Mouse (Mus musculus): ENCODE data around the gene Auh. TPM values are rescaled to one million over a fixed set of nuclear protein-coding genes. Genes with fewer than 3 reads are reported as not detected.

Auh gene
- total and polyA plus RNA-seq, 3 experiments, result 68.5 to 191 (median 74.1) TPM

GRCm38 (mm10) chr13:52978321-52978981 lies 49.0 kb upstream of the Auh start:
- Histone ChIP-seq H3K4me2 (ENCODE audit: insufficient read depth, low read depth, poor library complexity, severe bottlenecking) (peak overlapping the region; percentile 58; the same call in 1 of the 2 replicates), H3K4me1 (ENCODE audit: control insufficient read depth in 1 of 2, insufficient read depth in 2 of 2) (peaks cover 13 to 44% of the 10 kb centered on the region in 2 experiments), H3K27ac (ENCODE audit: insufficient read depth, low read depth) (peak overlapping the region; percentile 27; the same call in 1 of the 2 replicates), H3K79me2 (replicated peaks; ENCODE audit: control insufficient read depth, extremely low read depth, insufficient read depth, poor library complexity, severe bottlenecking) (peaks cover 67% of the 10 kb centered on the region), H3K27me3 (replicated peaks) (no peaks in the 10 kb centered on the region), H3K36me3 (replicated peaks in 1 of 2; ENCODE audit: control insufficient read depth in 1 of 2, insufficient read depth in 1 of 2, low read length in 1 of 2) (peaks cover 2 to 25% of the 10 kb centered on the region in 2 experiments), H3K9me3 (replicated peaks; ENCODE audit: low read length) (no peaks in the 10 kb centered on the region), H3K9ac (ENCODE audit: insufficient read depth, low read depth) (peak overlapping the region; percentile 90), H3K4me3 (replicated peaks in 1 of 3; ENCODE audit: low read depth in 2 of 3, low read length in 2 of 3, poor library complexity in 1 of 3) (peak overlapping the region; percentile 60 to 76 (median 74))
- in situ Hi-C loops (cut with MboI; ENCODE audit: low pct_ligation_motif_present, low pct_unique_long_range_greater_than_20kb, low sequenced_read_pairs) (loop anchor here (10.0 to 25.0 kb wide), 2 partner anchors 124 to 1141 kb away; partner anchors contain the start of gene Gadd45g), dilution Hi-C loops (cut with MboI; ENCODE audit: extremely low pct_ligation_motif_present, extremely low pct_unique_long_range_greater_than_20kb, low sequenced_read_pairs) (no loop called here)
- DNase-seq (ENCODE audit: extremely low read depth), result no peak
- no peak for TF ChIP-seq ZNF384 (IDR thresholded peaks at IDR 0.05; ENCODE audit: low read depth, low read length)
- TF ChIP-seq MYC (IDR thresholded peaks at IDR 0.05; ENCODE audit: low read depth, low read length), result no peak
- TF ChIP-seq KAT2A (IDR thresholded peaks at IDR 0.05; ENCODE audit: insufficient replicate concordance, low read length), result no peak
- no peak for TF ChIP-seq IRF4 (IDR thresholded peaks at IDR 0.05; ENCODE audit: low read depth, low read length)
- no peak for TF ChIP-seq MAX (IDR thresholded peaks at IDR 0.05; ENCODE audit: low read length)
- no peak for TF ChIP-seq TBP (conservative IDR thresholded peaks at IDR 0.05; ENCODE audit: low read depth, low read length)
- no peak for TF ChIP-seq ETS1 (conservative IDR thresholded peaks at IDR 0.05; ENCODE audit: low read depth, low read length)
- no peak for TF ChIP-seq ZC3H11A (IDR thresholded peaks at IDR 0.05; ENCODE audit: low read depth, low read length)
- no peak for TF ChIP-seq POLR2A (IDR thresholded peaks at IDR 0.05; ENCODE audit: low read depth, low read length)
- no peak for TF ChIP-seq USF2 (conservative IDR thresholded peaks at IDR 0.05; ENCODE audit: low read depth, low read length)
- TF ChIP-seq PAX5 (IDR thresholded peaks at IDR 0.05; ENCODE audit: low read length), result no peak
- peak in 1 of 2 experiments; percentile 9; a peak in 1 of 4 replicates for TF ChIP-seq CTCF (conservative IDR thresholded peaks at IDR 0.05 in 1 of 2, IDR thresholded peaks at IDR 0.05 in 1 of 2; ENCODE audit: low read depth in 2 of 2, low read length in 2 of 2)
- TF ChIP-seq POLR2AphosphoS2 (IDR thresholded peaks at IDR 0.05; ENCODE audit: low read depth, low read length), result no peak
- no peak for TF ChIP-seq RAD21 (IDR thresholded peaks at IDR 0.05; ENCODE audit: low read depth, low read length)
- no peak for TF ChIP-seq ELF1 (IDR thresholded peaks at IDR 0.05; ENCODE audit: low read depth, low read length)
- no peak for TF ChIP-seq HCFC1 (IDR thresholded peaks at IDR 0.05; ENCODE audit: low read depth, low read length)
- TF ChIP-seq MAZ (IDR thresholded peaks at IDR 0.05; ENCODE audit: low read depth, low read length), result no peak
- no peak for TF ChIP-seq MEF2A (IDR thresholded peaks at IDR 0.05; ENCODE audit: borderline replicate concordance, low read depth, low read length)
- no peak for TF ChIP-seq GABPA (IDR thresholded peaks at IDR 0.05; ENCODE audit: insufficient replicate concordance, low read depth, low read length)
- TF ChIP-seq NELFE (IDR thresholded peaks at IDR 0.05; ENCODE audit: low read depth, low read length), result no peak
- TF ChIP-seq ZKSCAN1 (IDR thresholded peaks at IDR 0.05; ENCODE audit: borderline replicate concordance, low read depth, low read length), result no peak
- no peak for TF ChIP-seq JUND (conservative IDR thresholded peaks at IDR 0.05; ENCODE audit: low read depth, low read length)
- no peak for TF ChIP-seq EP300 (IDR thresholded peaks at IDR 0.05; ENCODE audit: low read length)
- no peak for TF ChIP-seq MAFK (IDR thresholded peaks at IDR 0.05; ENCODE audit: insufficient replicate concordance, low read length)
- no peak for TF ChIP-seq CHD2 (IDR thresholded peaks at IDR 0.05; ENCODE audit: low read length)
- no peak for TF ChIP-seq E2F4 (IDR thresholded peaks at IDR 0.05; ENCODE audit: insufficient replicate concordance, low read depth, low read length)
- TF ChIP-seq USF1 (IDR thresholded peaks at IDR 0.05; ENCODE audit: low read depth, low read length), result no peak
- TF ChIP-seq SMC3 (IDR thresholded peaks at IDR 0.05; ENCODE audit: low read depth, low read length), result no peak
- no peak for TF ChIP-seq NRF1 (IDR thresholded peaks at IDR 0.05; ENCODE audit: low read depth, low read length)
- TF ChIP-seq ZMIZ1 (IDR thresholded peaks at IDR 0.05; ENCODE audit: low read depth, low read length), result no peak
- peak; percentile 42; the same call in 1 of the 2 replicates for TF ChIP-seq SIN3A (IDR thresholded peaks at IDR 0.05; ENCODE audit: low read length)
- peak; percentile 80; the same call in 1 of the 2 replicates for TF ChIP-seq UBTF (IDR thresholded peaks at IDR 0.05; ENCODE audit: low read depth, low read length)
- peak; percentile 57; the same call in 1 of the 2 replicates for TF ChIP-seq MXI1 (IDR thresholded peaks at IDR 0.05; ENCODE audit: low read depth, low read length)
- no peak for TF ChIP-seq RCOR1 (conservative IDR thresholded peaks at IDR 0.05; ENCODE audit: low read depth, low read length)
- 0 out of 2 replicates have a peak, but pooled peaks have one; percentile 9 for TF ChIP-seq BHLHE40 (IDR thresholded peaks at IDR 0.05; ENCODE audit: low read depth, low read length)
- no peak for TF ChIP-seq TCF12 (IDR thresholded peaks at IDR 0.05; ENCODE audit: low read depth, low read length)
- no peak for TF ChIP-seq JUN (IDR thresholded peaks at IDR 0.05; ENCODE audit: insufficient read depth, low read depth, low read length)
- TF ChIP-seq CHD1 (IDR thresholded peaks at IDR 0.05; ENCODE audit: low read depth, low read length), result 0 out of 2 replicates have a peak, but pooled peaks have one; percentile 10
